Mouse (Mus musculus) erythroblast, embryonic 14.5 days (primary cell): ENCODE measurements around the gene Zbtb43. TPM values are rescaled to one million over a fixed set of nuclear protein-coding genes. Genes with fewer than 3 reads are reported as not detected.

ENCODE experiments used
- H3K27me3 ChIP-seq: 2 replicates; pipeline ENCODE4 v1.6.1; 2012; ENCODE audit warnings: inconsistent platforms; ENCODE audit not compliant: control insufficient read depth
- H3K36me3 ChIP-seq: 2 replicates; pipeline ENCODE4 v1.6.1; 2012; ENCODE audit warnings: mild to moderate bottlenecking, inconsistent platforms; ENCODE audit not compliant: control insufficient read depth
- H3K4me1 ChIP-seq: 2 replicates; pipeline ENCODE4 v1.6.1; 2012; ENCODE audit warnings: inconsistent platforms; ENCODE audit not compliant: control insufficient read depth
- H3K4me3 ChIP-seq: replicated peaks from 2 replicates; pipeline ENCODE3; 2012; ENCODE audit warnings: moderate library complexity, mild to moderate bottlenecking, inconsistent platforms
- H3K9me3 ChIP-seq: 2 replicates; pipeline ENCODE4 v1.6.1; 2012; ENCODE audit warnings: low read length, inconsistent platforms, mixed read lengths; ENCODE audit not compliant: control insufficient read depth
- GATA1 ChIP-seq: IDR thresholded peaks from 2 replicates; pipeline ENCODE4 v1.6.1; 2012; ENCODE audit warnings: low read length, inconsistent platforms, mixed read lengths
- TAL1 ChIP-seq: IDR thresholded peaks from 3 replicates; pipeline ENCODE4 v1.6.1; 2012; ENCODE audit warnings: low read length, inconsistent platforms, mixed read lengths
- polyA plus RNA-seq: library from polyadenylated mRNA; stranded (reverse); fragments of >175 nt; gene quantifications from 2 replicates; pipeline ENCODE4 v1.2.3, GENCODE M21; 2012

The Zbtb43 gene
- polyA plus RNA-seq, 1 experiment, result 0.04 TPM

DNA sequence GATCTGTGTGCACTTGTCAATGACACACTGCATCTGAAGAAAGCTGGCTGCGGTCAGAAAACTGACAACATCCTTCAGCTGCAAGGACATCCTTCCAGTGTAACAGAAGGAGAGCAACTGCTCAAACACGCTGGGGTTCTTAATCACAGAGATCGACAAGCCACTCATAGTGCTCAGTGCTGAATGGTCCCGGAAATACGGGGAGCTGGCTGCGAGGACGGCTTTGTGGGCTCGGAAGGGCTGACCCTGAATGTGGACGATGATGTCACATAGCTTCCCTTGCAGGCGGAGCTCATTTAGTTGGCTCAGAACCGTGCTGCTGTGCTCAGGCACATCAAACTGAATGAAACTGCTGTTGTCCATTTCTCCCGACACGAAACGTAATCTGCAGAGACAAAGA, 56.2 kb downstream of the Zbtb43 start:
- peaks cover 41% of the 10 kb centered on the region for H3K36me3 ChIP-seq
- TF ChIP-seq GATA1, result no peak
- no peak for TF ChIP-seq TAL1
- no peak overlapping the region for H3K4me3 ChIP-seq
- no peaks in the 10 kb centered on the region for H3K9me3 ChIP-seq
- H3K27me3 ChIP-seq, result no peaks in the 10 kb centered on the region
- peaks cover 1% of the 10 kb centered on the region; the same call in 1 of the 2 replicates for H3K4me1 ChIP-seq

DNA sequence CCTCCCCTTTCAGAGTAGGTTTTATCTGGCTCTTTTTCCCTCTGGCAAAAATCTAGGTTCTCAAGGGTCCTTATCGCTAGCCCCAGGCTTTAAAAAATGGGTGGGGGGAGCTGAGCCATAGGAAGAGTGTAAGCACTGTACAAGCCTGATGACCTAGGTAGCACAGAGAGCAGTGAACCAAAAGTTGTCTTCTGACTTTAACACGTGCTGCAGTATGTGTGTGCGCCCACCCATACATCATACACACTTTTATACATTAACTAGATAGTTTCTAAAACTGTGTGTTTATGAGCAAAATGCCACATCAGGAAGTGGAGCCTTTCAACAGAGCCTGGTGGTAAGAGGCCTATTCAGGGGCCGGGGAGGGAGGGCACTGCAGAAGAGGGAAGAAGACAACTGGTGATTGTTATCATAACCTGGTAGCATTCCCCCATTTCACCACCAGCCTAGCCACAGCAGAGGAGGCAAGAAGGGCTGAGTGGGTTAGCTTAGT, 64.8 kb downstream of the Zbtb43 start:
- no peak overlapping the region for H3K4me3 ChIP-seq
- H3K4me1 ChIP-seq, result peaks cover 34% of the 10 kb centered on the region
- peaks cover 10% of the 10 kb centered on the region for H3K36me3 ChIP-seq
- no peaks in the 10 kb centered on the region for H3K27me3 ChIP-seq
- no peaks in the 10 kb centered on the region for H3K9me3 ChIP-seq
- TF ChIP-seq GATA1, result no peak
- no peak for TF ChIP-seq TAL1

DNA sequence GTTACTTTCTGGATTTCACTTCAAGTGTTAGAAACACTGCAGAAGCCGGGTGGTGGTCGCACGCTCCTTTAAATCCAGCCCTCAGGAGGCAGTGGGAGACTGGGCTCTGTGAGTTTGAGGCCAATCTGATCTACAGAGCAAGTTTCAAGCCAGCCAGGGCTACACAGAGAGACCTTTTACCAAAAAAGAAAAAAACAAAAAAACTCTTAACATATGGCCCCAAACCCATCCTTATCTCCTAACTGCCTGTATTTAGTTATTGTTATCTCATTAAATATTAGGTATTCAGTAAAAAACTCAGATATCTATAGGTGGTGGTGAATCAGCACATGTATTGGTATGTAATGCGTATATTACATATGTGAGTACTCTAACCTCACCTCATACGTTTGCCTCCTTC, 65.7 kb downstream of the Zbtb43 start:
- Histone ChIP-seq H3K27me3 (no peaks in the 10 kb centered on the region), H3K4me3 (no peak overlapping the region), H3K36me3 (peaks cover 5% of the 10 kb centered on the region), H3K9me3 (no peaks in the 10 kb centered on the region), H3K4me1 (peaks cover 33% of the 10 kb centered on the region)
- TF ChIP-seq TAL1 (no peak), GATA1 (no peak)

DNA sequence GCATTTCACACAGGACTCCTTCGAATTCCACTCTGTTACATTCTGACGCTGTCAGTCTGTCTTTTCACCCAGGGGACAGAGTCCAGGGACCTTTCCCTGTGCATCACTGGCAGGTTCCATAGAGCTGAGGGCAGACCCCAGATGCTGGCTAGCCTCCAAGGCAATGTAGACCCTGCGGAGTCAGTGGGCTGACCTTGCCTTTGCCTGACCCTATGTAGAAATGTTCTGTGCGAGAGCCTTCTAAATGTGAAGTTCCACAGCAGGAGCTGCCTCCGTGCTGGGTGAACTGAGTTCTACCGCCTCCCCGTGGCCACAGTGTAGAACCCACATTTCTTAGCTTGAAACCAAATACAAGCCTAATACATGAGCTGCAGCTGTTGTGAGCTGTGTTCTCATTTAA, 66.1 kb downstream of the Zbtb43 start:
- no peaks in the 10 kb centered on the region for H3K9me3 ChIP-seq
- H3K4me1 ChIP-seq, result peaks cover 33% of the 10 kb centered on the region
- TF ChIP-seq TAL1, result no peak
- no peak for TF ChIP-seq GATA1
- H3K27me3 ChIP-seq, result no peaks in the 10 kb centered on the region
- peaks cover 5% of the 10 kb centered on the region for H3K36me3 ChIP-seq
- no peak overlapping the region for H3K4me3 ChIP-seq

DNA sequence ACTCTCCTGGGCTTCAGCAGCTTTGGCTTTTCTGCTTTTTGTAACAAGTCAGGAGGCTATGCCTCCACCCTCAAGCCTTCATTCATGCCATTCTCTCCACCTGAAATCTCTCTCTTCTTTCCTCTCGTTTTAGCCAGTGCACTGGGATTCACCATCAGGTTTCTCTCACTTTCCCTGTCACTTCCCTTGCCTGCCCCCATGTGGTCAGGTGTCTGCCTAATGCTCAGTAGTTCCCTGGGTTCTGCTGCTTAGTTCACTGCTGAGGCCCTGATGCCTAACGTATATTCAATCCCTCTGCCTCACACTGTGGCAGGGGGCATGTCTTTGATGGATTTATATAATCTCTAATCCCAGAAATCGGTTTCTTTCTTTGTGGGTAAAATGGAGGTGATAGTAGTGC, 67.1 kb downstream of the Zbtb43 start:
- no peak overlapping the region for H3K4me3 ChIP-seq
- TF ChIP-seq TAL1, result no peak
- no peak for TF ChIP-seq GATA1
- peaks cover 30% of the 10 kb centered on the region for H3K4me1 ChIP-seq
- no peaks in the 10 kb centered on the region for H3K9me3 ChIP-seq
- peaks cover under 1% of the 10 kb centered on the region for H3K36me3 ChIP-seq
- H3K27me3 ChIP-seq, result no peaks in the 10 kb centered on the region

DNA sequence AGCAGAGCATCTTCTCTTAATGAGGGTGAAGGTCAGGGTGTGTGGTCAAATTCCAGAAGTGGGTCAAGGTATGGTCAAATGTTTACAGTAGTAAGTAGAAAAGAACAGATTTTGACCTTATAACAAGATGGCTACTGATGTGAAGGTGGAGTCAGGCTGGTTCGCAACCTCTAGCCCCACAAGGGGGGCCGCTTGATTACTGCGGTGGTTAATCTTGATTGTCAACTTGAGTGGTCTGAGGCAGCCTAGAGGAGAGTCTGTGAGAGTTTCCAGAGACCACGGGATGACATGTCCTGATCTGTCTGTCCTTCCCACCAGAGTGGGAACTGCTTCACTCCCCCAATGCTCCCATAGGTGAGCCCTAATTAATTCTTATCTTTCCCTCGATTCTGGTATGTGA, 67.8 kb downstream of the Zbtb43 start:
- Histone ChIP-seq H3K36me3 (no peaks in the 10 kb centered on the region), H3K9me3 (no peaks in the 10 kb centered on the region), H3K27me3 (no peaks in the 10 kb centered on the region), H3K4me1 (peaks cover 30% of the 10 kb centered on the region), H3K4me3 (no peak overlapping the region)
- TF ChIP-seq GATA1, result no peak
- TF ChIP-seq TAL1, result no peak

Other genes starting within 250 kb of the Zbtb43 start
- gene Ralgps1, start 97.1 kb downstream of the Zbtb43 start, polyA plus RNA-seq, result not detected in 2 replicates
- 0.02 and 0.03 TPM in 2 replicates for gene Zbtb34, start 37.2 kb downstream of the Zbtb43 start, polyA plus RNA-seq
- gene Lmx1b, start 172.0 kb upstream of the Zbtb43 start, polyA plus RNA-seq, result not detected in 2 replicates